Mouse (Mus musculus) Muller cell, postnatal 12 days (primary cell): ENCODE measurements at regions not wholly inside any gene's neighbourhood (a gene's known extent, or its start where the extent isn't known, plus 50 kb on each side); places are given as distances from the start of the nearest gene placed in this dataset.

Source experiments
- DNase-seq: peaks from one replicate; pipeline ENCODE4 v3.0.0-alpha.2; 2015; ENCODE audit errors: inconsistent ontology term

DNA sequence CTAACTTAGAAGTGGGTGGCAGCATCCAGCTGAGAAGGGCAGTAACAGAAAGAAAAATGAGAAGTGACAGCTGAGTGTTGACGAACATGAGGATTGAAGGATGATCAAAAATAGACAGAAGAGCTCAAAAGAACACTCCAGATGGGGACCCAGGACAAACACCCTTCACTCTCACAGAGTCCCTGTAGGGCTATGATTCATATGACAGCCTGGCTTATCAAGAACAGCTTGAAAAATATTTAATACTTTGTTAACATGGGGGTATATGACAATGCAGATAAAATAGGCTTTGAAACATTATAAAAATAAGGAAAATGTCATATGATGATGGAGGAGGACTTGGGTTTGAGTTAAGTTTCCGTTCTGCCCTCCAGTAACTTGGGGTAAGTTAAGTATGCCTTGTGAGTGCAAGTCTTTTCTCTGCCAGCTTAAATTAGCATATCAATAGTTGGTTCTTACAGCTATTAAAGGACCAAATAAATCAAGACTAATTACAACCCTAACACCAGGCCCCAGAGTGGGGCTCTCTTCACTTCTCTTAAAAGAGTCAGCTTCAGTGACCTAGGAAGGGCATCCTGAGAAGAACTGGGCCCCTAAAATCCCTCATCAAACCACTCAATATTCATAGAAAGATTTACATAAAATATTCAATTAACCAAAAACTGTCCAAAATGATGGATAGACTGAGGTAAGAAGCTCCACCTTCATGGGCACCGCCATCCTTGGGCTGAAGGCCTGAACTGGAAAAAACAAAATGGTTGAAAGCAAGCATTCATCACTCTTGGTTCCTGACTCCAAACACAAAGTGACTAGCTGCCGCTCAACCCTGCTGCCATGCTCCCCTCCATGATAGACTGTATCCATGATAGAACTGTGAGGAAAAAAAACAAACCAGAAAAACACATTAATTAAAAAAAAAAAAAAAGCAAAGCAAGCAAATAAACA lies 198.6 kb upstream of the Gcfc2 start:
- DNase-seq: no peak

GRCm38 (mm10) chr6:81731631-81732030 lies 191.8 kb upstream of the Gcfc2 start:
- DNase-seq: peak; percentile 84

DNA sequence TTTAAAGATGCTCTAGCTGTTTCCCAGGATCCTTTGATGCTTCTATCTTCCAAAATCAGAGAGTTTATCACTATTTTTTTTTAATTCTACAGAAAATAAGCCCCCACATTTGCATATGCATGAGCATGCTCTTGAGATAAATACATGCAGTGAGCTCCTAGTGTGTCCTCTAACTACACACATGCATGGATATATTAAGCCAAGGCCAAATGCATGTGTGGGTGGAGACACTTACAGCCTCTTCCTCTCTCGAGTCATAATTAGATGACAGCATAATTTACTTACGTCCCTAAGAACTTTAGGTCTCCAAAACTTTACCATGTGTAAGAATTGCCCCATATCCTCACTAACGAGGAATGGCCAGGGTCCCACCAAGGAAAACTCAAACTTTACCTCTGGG lies 189.9 kb upstream of the Gcfc2 start:
- DNase-seq: no peak

DNA sequence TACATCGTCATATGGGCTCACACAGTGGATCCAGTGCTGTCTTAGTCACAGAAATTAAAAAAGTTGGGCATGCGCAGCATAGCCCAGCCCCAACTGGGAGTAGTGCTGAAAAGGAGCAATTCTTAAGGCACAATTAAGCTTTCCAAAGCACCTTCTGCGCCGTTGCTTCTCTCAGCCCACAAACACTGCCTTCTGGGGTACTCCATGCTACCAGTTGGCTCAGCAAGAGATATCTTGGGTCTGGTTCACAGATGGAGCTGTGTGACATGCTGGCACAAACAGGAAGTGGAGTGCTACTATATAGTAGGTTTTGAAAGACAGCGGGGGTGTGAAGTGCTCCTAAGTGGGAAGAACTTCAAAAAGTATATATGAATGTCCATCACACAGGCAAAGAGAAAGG lies 185.0 kb upstream of the Gcfc2 start:
- no peak for DNase-seq

DNA sequence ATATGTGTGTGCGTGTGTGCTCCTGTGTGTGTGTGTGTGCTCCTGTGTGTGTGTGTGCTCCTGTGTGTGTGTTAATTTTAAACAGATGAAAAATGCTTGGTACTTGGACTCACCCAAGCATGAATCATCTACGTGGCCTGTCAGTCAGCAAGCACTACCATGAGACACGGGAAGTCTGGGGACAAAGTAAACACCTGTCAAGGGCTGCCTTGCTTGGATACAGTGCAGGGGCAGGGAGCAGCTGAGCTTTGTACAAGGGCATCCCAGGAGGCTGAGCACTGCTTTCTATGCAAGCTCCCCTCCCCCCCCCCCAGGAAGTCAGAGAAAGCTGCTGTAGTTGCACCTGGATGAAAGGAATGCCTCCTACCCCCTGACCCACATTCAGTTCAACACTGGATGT lies 173.8 kb upstream of the Gcfc2 start:
- DNase-seq: no peak

DNA sequence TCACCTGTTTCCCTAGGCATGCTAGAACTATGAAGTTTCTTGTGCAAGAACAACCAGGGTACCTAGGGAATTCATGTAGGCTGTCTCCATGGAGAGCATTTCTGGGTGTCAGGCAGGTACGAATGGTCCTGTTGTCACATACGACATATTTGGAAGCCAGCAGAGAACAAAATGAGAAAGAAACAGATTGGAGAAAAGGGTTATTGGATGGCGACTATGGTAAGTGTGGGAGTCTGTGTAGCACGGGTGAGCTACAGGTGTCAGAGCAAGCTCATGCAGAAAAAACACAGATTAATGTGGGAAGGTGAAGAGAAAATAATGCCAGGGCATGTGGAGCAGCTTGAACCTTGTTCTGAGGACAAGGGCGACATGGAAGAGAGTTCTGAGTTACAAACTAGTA lies 171.8 kb upstream of the Gcfc2 start:
- DNase-seq: no peak

- no peak for DNase-seq
Measured at GRCm38 (mm10) chr6:81756242-81756641, 167.2 kb upstream of the Gcfc2 start.

GRCm38 (mm10) chr6:81758876-81759275 lies 164.6 kb upstream of the Gcfc2 start:
- DNase-seq: no peak

DNA sequence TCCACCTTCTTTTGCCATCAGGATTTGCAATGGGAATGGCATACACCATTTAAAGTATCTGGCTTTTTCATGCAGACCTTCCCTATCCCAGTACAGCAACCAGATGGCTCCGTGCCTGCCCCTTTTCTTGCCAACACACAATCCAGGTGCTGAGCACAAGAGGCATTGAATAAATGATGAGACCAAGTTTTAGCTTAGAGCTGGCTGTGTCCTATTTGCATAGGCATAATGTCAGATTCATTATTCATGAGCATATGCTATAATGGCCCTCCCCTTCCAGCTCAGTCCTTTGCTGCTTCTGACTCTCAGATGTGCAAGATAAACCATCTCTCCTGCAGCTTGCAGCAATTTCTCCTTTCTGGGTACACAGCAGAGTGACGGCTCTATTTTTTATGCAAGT lies 163.3 kb upstream of the Gcfc2 start:
- DNase-seq: no peak

DNA sequence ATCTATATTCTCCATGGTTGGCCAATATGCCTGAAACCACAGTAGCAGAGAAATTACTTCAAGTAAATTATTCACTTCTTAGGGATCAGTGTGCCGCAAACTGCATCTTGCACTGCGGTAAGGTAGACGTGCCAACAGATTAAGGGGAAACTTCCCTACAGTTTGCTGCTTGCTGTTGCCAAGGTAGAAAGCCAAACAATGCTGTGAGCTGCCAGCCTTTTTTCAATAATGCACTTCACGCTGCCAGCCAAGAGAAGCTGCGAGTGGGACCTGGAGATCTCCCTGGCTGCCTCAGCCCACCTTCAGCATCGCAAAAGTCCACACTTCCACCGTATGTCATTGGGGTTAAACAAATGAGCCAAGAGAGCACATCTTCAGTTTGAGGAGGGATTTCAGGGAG lies 157.6 kb upstream of the Gcfc2 start:
- DNase-seq: no peak

DNA sequence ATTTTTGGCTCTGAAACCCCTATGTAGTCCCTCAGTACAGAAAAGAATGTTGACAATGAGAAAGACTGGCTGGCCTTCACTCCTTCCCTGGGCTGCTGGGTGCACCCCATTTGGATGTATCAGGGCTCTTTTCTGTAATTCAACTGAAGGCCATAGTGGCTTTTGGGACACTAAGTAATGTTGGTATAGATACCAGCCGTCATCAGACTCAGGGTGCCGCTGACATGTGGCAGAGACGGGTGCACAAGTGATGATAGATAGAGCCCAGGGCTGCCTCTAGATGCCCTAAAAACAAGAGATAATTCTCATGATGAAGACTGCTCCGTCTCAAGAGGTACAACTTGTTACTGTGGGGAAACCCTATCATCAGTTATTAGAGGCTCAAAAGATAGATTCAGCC lies 156.7 kb upstream of the Gcfc2 start:
- DNase-seq: no peak

GRCm38 (mm10) chr6:81768669-81769537 lies 154.6 kb upstream of the Gcfc2 start:
- DNase-seq: peak; percentile 35

DNA sequence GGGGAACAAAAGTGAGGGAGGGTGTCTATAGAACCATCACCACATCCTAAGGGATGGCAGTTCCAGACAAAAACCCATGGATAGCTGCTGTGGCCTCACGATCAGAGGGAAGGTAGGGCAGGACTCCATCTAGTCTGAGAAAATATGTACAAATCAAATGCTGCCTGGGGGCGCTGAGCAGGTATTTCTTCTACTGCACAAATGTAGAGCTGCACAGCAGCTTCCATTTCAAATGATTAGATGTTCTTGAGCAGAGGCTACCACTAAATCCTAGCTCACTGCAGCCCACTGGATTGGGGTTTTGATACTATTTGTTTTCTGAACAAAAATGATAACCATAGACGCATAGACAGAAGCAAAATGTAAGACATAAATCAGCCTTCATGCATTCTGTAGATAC lies 153.2 kb upstream of the Gcfc2 start:
- DNase-seq: no peak

GRCm38 (mm10) chr6:81771862-81772261 lies 151.6 kb upstream of the Gcfc2 start:
- DNase-seq: no peak

DNA sequence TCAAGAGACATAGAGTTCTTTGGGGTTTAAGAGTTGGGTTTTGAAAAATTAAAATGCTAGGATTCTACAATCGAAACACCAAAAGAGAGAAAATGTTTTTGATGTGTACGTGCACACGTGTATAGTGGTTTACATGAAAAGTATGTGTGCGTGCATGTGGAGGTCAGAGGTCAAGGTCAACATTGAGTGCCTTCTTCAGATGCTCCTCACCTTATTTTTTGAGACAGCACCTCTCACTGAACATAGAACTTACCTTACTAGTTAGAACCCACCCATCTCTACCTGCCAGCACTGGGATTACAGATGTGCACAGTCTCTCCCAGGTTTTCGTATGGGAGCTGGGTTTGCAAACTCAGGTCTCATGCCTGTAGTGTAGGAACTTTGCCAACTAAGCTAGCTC lies 141.3 kb upstream of the Gcfc2 start:
- DNase-seq: no peak

DNA sequence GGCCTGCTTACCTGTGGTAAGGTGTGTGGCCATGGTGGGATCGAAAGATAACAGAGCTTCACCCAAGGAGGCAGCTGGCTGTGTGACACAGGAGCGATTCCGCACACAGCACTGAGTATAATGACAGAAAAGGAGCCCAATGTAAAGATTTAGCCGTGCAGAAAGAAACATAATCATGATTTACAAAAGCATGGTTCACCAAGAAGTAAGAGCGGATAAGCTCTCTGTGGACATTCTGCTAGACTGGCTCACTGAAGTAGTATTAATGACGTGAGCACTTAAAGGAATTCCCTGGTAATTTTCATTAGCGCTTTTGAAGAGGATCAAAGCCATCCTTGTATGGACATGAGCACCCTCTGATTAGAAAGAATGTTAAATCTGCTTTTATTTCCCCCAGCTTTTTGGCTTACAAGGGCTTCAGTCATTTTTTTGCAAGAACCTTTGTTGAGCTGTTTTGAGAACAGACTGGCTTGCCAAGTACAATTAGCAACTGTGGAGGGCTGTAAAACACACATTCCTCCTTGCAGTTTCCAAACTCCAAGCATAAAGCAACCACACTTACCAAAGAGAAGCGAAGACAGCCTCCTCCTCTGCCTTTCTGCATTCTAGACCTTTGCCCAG lies 140.5 kb upstream of the Gcfc2 start:
- DNase-seq: peak; percentile 34

DNA sequence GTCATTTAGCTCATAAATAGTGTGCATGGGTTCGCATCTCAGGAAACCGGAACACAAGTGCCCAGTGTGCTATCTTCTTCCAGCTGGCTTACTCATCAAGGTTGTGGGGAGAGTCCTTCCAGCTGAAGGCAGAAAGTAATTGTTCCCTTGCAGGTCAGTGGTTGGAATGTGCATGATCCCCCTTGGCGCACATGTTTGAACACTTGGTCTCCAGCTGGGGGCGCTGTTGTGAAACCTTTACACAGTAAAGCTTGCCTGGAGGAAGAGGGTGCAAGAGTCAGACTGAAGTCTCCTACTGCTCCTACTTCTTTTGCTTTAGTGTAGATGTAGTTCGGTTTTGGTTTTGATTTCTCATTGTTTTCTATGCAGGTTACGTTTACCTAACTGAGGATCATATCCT lies 128.2 kb upstream of the Gcfc2 start:
- DNase-seq: no peak

DNA sequence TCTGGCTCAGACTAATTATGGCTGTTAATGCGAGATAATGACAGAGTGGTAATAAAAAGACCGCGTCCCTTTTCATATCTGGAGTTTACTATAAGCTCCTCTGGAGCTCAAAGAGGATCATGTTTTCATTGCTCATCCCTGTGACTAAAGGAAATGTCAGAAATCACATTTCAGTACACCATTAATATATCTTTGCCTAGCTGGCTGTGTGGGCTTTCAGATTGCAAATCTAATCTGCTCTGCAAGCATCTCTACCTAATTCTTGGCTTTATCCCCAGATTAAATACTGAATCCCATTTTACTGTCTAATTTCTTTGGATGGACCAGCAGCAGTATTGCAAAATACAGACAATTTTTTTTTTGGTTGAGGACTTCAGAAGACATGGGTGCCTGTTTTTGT lies 122.6 kb upstream of the Gcfc2 start:
- DNase-seq: no peak

- DNase-seq: no peak
Measured at GRCm38 (mm10) chr6:81801804-81802203, 121.7 kb upstream of the Gcfc2 start.

DNA sequence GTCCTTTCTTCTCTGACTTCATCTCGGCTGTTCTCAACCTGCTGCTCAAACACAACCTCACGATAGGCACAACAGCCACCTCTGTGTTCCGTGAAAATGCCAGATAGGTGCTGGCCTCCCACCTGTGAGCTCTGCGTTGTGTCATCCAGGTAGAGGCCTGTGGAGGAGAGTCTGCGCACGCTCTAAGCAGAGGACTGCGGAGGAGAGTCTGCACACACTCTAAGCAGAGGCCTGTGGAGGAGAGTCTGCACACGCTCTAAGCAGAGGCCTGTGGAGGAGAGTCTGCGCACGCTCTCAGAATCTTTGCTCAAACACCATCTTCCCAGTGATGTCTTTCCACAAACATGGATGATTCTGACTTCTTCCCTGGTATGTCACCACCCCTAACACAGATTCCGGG lies 117.5 kb upstream of the Gcfc2 start:
- no peak for DNase-seq

- DNase-seq: no peak
Measured at GRCm38 (mm10) chr6:81808712-81809111, 114.8 kb upstream of the Gcfc2 start.

DNA sequence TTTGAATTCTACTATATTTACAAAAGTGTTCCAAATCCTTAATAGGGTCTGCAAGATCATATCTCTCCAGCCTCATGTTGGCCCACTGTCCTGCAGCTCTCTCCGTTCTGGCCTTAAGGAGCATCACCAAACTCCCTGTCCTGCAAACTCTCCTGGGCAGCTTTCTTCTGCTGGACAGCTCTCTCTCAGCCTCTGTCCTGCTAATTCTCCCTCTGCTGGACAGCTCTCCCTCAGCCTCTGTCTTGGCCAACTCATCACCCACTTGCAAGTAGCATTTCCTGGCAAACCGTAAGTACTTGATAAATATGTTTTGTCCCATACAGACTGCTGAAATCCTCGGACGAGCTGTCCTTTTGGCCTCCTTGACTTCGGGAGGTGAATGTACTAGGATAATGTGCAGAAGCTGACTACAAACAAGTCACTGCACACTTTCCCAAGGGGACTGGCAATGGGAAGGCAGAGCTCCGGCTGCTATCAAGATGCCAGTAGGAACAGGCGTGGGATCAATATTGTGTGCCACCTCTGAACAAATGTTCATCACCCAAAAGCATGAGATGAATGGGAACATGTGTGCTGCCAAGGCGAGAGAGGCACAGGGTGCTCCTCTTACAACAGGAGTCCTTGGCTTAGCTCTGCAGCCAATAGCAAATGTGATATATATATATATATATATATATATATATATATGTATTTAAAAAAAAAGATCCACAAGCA lies 108.1 kb upstream of the Gcfc2 start:
- DNase-seq: peak; percentile 16
